Mouse (Mus musculus) MEL-GATA-1-ER (cell line): ENCODE data around the gene Sars2.

Experiments used
- DNase-seq: peaks from one replicate; pipeline ENCODE4 v3.0.0-alpha.2; 2012; ENCODE audit warnings: low read depth; ENCODE audit errors: extremely low read depth

Sars2 gene

GRCm38 (mm10) chr7:28778825-28779224, 37.0 kb downstream of the Sars2 start:
- no peak for DNase-seq

DNA sequence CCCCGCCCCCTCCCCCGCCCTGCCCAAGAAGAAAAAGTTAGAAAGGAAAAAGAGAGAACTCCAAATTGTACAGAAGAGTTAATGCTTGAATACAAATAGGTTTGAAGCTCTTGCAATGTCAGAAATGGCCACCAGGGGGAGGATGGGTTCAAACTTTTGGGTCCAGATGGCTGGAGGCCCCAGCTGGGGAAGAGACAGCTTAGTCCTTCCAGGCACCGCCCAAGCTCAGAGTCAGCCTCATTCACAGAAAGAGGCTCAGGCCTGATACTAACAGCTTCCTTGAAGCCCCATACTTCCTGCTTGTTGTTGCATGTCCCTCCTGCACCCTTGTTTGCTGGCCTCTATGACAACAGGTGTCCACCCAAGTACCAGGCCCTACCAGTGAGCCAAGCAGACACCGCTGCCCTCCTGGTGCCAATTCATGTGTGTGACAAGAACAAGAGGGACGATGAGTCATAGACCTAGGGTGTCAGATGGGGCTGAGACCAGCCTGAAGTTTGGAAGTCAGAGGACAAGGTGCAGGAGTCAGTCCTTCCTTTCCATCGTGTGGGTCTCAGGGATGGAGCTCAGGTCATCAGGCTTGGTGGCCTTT, 38.4 kb downstream of the Sars2 start:
- DNase-seq: peak; percentile 64

DNA sequence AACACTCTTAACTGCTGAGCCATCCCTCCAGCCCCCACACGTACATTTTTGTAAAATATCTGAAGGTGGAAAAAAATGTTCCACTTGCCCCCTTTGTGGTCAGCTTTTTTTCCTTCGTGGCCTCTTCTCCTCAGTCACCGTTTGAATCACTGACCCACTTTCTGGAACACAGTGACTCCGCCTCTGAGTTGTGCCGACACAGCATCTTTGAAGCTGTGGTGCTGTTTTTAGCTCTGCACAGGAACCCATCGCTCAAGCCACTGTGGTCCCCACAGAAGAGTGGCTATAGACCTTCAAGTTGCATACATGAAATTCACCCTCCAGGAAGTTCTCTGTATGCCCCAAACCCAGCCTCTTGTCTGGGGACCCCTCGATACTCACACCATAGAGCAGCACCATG, 39.1 kb downstream of the Sars2 start:
- DNase-seq: no peak

GRCm38 (mm10) chr7:28781261-28781663, 39.5 kb downstream of the Sars2 start:
- DNase-seq: no peak

- no peak for DNase-seq
Measured at GRCm38 (mm10) chr7:28785161-28785560, 43.4 kb downstream of the Sars2 start.

DNA sequence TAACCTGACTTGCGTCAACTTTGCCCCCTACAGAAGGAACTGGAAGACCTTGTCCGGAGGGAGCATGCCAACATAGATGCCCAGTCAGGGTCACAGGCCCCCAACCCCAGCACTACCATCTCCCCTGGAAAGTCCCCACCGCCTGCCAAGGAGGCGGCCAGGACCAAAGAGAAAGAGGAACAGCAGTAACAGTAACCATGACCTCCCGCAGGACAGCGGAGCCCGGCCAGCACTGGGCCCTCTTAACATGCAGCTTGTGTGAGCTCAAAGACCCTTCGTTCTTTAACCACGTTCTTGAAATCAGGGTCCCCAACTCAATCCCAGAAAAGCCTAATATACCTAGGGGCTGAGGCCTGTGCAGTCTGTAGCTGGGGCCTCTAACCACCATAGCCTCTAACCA, 46.1 kb downstream of the Sars2 start:
- DNase-seq: no peak

GRCm38 (mm10) chr7:28788307-28789195, 46.8 kb downstream of the Sars2 start, which contains the start of gene Rinl:
Gene Rinl, plus strand, starts transcription at chr7:28788969.
- no peak for DNase-seq

DNA sequence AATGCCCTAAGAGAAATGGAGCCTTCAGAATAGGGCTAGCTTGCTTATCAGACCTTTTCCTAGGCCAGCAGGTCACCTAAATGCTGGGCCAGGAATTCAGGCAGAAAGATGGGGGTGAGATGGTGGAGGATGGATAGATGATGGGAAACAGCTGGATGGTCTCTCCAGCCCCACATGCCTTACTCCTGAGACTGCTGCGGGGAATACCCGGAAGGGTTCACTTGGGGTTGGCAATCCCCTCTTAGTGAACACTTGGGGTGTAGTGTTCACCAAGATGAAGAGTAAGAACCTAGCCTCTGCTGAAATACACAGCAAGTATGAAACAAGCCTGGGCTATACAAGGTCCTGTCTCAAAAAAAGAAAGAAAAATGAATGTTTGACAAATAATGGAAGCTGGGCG, 47.4 kb downstream of the Sars2 start:
- no peak for DNase-seq

DNA sequence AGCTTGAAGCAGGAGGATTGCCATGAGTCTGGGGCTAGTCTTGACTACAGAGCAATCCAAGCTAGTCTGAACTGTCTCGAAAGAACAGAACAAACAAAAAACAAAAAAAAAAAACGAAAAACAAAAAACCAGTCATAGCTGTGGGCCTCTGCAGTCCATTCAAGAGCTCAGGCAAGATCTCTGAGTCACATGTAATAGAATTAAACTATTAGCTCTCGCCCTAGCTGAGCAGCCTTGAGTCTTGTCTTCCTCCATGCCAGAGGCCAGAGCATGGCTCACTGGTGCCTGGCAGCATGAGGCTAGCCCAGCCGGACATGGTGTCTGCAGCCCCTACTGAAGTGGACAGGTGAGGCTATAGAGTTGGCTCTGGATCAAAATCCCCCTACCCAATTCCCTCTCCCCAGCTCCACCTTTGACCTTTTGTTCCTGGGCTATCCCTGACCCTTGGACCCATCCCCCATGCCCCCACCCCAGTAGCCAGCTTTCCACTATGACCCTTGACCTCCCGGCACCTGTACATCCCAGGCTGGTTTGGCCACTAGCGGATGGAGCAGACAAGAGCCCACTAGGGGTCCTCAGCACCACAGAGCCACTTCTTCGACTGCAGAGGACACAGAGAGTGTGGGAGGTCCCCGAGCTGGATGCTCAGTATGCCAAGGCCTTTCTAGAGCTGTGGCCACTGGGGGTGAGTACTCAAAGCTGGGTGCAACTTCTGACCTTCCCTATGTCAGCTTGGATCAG, 48.4 kb downstream of the Sars2 start:
- DNase-seq: no peak

GRCm38 (mm10) chr7:28791706-28792105, 49.9 kb downstream of the Sars2 start:
- DNase-seq: no peak

DNA sequence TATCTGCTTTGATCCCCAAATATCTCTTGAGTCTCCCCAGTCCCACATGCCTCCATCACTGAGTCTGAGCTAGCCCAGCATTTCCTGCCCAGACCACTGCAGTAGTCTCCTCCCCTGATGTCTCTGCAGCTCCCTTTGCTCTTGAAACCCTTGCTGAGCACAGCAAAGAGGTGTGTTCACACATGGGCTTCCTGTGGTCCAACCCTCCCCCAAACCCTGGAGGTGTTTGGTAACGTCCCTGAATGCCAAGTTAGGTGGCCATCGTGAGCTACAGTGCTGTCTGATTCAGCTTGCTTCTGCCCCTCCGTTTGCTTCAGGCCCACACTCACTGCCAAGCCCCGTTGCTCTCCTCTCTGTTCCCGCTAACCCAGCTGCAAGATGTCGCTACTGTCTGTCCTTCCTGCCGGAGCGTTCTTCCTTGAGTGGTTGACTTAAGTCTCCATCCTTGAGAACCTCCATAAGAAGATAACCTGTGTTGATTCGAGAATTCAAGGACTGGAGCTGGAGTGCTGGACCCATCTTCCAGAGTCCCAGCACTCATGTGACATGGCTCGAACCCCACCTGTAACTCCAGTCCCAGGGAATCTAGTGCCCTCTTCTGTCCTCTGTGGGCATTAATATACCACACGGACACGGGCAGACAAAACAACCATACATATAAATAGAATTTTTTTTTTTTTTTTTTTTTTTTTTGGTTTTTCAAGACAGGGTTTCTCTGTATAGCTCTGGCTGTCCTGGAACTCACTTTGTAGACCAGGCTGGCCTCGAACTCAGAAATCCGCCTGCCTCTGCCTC, 50.8 kb downstream of the Sars2 start:
- DNase-seq: no peak

DNA sequence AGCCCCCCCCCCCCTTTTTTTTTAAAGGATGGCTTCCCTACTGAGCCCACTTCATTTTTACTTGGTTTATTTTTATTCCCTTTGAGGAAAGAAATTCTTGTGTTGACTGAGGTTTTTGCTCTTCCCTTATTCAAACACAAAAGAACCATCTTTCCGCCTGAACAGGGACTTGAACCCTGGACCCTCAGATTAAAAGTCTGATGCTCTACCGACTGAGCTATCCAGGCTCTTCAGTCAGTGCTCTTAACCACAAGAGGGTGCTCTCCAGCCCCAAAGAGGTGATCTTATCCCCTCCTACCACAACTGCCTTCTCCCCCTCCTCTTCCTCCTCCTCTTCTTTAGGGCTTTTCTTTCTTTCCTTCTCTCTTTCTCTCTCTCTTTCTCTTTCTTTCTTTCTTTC, 52.0 kb downstream of the Sars2 start:
- DNase-seq: peak; percentile 64

DNA sequence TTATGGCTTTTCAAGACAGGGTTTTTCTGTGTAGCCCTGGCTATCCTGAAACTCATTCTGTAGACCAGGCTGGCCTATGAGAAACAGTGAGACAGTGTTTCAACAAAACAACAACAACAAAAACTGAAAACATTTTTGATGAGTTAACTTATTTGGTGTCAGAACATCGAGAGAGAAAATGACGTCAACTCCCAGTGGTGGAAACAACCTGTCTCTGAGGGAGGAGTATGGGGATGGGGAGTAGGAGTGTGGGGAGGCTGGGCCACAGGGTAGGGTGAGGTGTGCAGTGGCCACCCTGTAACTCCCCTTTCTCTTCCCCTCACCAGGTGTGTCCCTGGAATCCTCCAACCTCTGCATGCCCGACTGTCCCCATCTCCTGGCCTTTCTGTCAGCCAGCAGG, 52.7 kb downstream of the Sars2 start:
- no peak for DNase-seq

GRCm38 (mm10) chr7:28795832-28796231, 54.0 kb downstream of the Sars2 start:
- no peak for DNase-seq

DNA sequence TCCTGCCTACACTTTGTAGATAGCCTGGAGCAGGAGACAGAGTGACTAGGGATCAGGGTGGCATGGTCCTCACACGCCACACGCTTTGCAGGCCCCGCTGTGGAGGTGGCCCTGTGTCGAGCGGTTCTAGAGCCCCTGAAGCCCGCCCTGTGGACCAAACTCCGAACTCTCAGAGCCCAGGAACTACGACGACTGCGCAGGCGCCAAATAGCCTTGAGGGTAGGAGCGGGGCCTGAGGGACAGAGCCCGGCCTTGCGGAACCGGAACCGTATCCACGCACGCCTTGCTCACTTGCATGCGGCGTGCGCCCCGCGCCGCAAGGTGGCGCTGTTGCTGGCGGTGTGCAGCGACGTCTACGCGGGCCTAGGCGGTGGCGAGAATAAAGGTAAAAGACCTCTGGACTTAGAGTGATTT, 54.8 kb downstream of the Sars2 start:
- no peak for DNase-seq

DNA sequence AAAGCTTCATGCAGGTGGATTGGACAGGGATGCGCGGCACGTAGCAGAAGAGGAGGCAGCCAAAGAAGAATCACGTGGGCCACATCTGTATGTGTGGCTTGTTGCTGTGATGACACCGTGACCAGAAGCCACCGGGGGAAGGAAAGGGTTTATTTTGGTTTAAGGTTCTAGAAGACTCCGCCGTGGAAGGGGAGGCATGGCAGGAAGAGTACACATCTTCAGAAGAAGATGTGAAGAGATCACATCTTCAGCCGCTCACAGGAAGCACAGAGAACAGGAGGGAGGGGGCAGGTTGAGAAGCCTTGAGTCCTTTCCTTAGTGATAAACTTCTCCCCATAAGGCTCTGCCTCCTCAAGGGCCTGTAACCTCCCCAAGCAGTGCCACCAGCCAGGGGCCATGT, 58.2 kb downstream of the Sars2 start:
- DNase-seq: no peak

DNA sequence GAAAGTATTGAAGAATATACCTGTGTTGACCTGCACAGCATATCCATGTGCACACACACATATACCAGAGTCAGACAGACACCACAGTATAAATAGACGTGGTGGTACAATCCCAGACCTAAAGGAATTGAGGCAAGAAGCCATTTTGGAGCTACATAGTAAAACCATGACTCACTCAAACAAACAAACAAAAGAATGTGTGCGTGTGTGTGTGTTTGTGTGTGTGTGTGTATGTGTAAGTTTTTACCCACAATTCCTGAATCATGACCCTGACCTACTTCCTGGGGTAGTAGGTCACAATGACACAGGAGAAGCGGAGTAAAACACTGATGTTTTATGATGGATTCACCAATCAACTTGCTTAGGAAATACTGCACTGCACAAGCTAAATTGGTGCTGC, 59.7 kb downstream of the Sars2 start:
- no peak for DNase-seq

DNA sequence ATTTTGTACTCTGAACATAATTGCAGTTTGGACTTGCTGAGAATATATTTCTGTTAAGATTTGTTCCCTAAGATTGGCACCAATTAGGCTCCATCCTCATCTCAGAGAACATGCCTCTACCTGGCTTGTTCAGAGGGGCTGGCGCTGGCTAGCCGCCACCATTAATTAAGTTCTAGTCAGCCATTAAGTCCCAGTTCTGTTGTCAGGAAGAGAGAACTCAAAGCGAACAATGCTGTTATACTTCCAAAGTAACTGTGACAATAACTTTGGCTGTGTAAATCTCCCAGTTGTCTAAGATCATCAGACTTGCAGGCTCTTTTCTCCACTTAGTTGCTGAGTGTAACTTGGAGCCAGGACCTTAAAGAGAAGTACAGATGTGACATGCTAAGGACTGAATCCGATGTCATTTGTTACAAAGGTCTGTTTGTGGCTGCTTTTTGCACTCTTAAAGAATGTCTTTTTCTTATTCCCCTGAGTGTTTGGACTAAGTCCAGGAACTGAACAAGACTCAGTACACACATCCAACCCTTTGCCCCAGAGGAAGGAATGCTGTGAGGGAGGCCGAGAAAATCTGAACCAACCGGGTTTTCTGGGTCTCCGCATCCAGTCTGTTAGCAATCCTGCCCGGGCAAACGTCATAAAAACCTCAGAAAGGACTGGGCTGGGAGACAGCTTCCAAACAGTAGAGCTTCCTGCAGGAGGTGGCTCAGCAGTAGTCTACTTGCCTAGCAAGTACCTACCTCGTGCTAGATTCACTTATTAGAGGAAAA, 60.3 kb downstream of the Sars2 start:
- no peak for DNase-seq

DNA sequence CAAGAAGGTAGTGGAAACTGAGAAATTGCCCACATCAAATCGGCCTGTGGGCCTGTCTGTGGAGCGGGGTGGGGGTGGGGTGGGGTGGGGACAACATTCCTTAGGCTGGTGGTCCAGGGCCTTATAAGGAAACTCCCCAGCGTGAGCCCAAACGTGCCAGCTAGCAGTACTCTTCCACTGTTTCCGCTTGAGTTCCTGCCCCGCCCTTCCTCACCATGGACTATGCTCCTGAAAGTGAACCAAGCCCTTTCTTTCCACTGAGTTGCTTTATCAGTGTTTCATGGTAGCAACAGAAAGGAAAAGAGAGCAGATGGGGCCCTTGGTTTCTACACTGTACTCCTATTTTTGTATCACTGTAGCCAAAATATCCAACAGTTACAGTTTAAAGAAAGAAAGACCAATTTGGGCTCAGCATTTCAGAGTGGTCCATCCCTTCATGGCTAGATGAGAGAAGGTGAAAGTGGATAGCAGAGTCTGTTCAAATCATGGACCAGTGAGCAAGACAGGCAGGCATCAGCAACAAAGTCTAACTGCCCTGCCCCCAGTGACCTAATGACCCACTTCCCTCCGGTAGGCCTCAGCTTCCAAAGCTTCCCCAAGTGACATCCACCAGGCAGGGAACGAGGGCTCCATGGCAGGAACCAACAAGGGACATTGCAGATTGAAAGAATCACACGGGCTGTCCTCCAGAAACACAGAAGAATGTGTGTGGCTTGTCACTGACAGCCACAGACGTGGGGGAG, 61.2 kb downstream of the Sars2 start:
- no peak for DNase-seq
